In genomic region chr8:94135556-94135955, GRCm38 (mm10) we compare ENCODE assay signal across 32 mouse cellular contexts. TPM values are rescaled to one million over a fixed set of nuclear protein-coding genes. Genes with fewer than 3 reads are reported as not detected.
"Had no signal": no experiment of that assay in that cellular context is flagged by ENCODE, and none has a peak within 500 bp of the region (broad histone marks: within the 10 kb centered on the region; RNA-seq: fewer than 3 reads in every experiment).

No protein-coding gene starts in this region.

- H3K27me3 ChIP-seq: embryonic facial prominence, embryonic 12.5 days; embryonic facial prominence, embryonic 13.5 days; embryonic facial prominence, embryonic 15.5 days; forebrain, embryonic 12.5 days; forebrain, embryonic 15.5 days had no signal

- DNase-seq: cerebellum, adult 8-10 months; cerebellum, adult 9-10 months; cerebellum, adult 9-11 months; cerebellum, postnatal 14 days; cerebellum, postnatal 25 days; cerebellum, postnatal 36 days; embryo, embryonic 11 days; forebrain, postnatal 0 days; gastrocnemius, adult 2 months; gastrocnemius, postnatal 10 days; gastrocnemius, postnatal 14 days; gastrocnemius, postnatal 25 days; gastrocnemius, postnatal 36 days; heart, adult 11 months; heart, adult 18-20 months; heart, adult 2 months had no signal

- H3K9me3 ChIP-seq: embryonic facial prominence, embryonic 10.5 days; embryonic facial prominence, embryonic 12.5 days; embryonic facial prominence, embryonic 13.5 days; embryonic facial prominence, embryonic 15.5 days; forebrain, embryonic 10.5 days; forebrain, embryonic 15.5 days; heart, embryonic 10.5 days had no signal

- H3K9ac ChIP-seq: embryonic facial prominence, embryonic 12.5 days; embryonic facial prominence, embryonic 13.5 days; embryonic facial prominence, embryonic 15.5 days; forebrain, embryonic 12.5 days; forebrain, embryonic 15.5 days; forebrain, postnatal 0 days had no signal

- H3K36me3 ChIP-seq: embryonic facial prominence, embryonic 10.5 days; embryonic facial prominence, embryonic 12.5 days; embryonic facial prominence, embryonic 13.5 days; embryonic facial prominence, embryonic 15.5 days; forebrain, embryonic 10.5 days; forebrain, embryonic 12.5 days; forebrain, embryonic 15.5 days; heart, embryonic 10.5 days had no signal

- H3K4me3 ChIP-seq: embryonic facial prominence, embryonic 10.5 days; embryonic facial prominence, embryonic 12.5 days; embryonic facial prominence, embryonic 13.5 days; embryonic facial prominence, embryonic 15.5 days; erythroblast, embryonic 14.5 days; forebrain, embryonic 10.5 days; forebrain, embryonic 12.5 days; forebrain, embryonic 15.5 days; gastrocnemius, adult 2 months; heart, adult 2 months; heart, embryonic 10.5 days had no signal

- H3K4me1 ChIP-seq: embryonic facial prominence, embryonic 12.5 days; embryonic facial prominence, embryonic 15.5 days; forebrain, embryonic 10.5 days; forebrain, embryonic 12.5 days; forebrain, embryonic 15.5 days had no signal

- H3K4me2 ChIP-seq: embryonic facial prominence, embryonic 12.5 days; embryonic facial prominence, embryonic 13.5 days; embryonic facial prominence, embryonic 15.5 days; forebrain, embryonic 12.5 days; forebrain, embryonic 15.5 days; heart, embryonic 11.5 days had no signal

- ATAC-seq: forebrain, embryonic 14.5 days; forebrain, embryonic 15.5 days; forebrain, embryonic 16.5 days; forebrain, postnatal 0 days had no signal

- H3K27ac ChIP-seq: embryonic facial prominence, embryonic 10.5 days; embryonic facial prominence, embryonic 12.5 days; embryonic facial prominence, embryonic 13.5 days; embryonic facial prominence, embryonic 15.5 days; forebrain, embryonic 10.5 days; forebrain, embryonic 12.5 days; forebrain, embryonic 15.5 days; gastrocnemius, adult 2 months; heart, adult 2 months; heart, embryonic 10.5 days had no signal

RNA-seq across cellular contexts. Expression of gene Mt4, which starts 1.4 kb away (rescaled TPM):
- polyA plus RNA-seq: cortical plate, adult 2 months; embryonic facial prominence, embryonic 10.5 days; embryonic facial prominence, embryonic 11.5 days; embryonic facial prominence, embryonic 12.5 days; embryonic facial prominence, embryonic 13.5 days; erythroblast, embryonic 14.5 days; forebrain, embryonic 10.5 days; forebrain, embryonic 11.5 days; forebrain, embryonic 12.5 days; forebrain, embryonic 14.5 days; forebrain, embryonic 15.5 days; forebrain, embryonic 16.5 days; forebrain, postnatal 0 days; frontal cortex, adult 2 months; heart, adult 2 months; heart, embryonic 10.5 days; heart, embryonic 11.5 days had no signal

RNA-seq across cellular contexts. Expression of gene Mt3, which starts 16.9 kb away (rescaled TPM):
- polyA plus RNA-seq: erythroblast, embryonic 14.5 days had no signal
